Mouse (Mus musculus): ENCODE measurements at regions not wholly inside any gene's neighbourhood (a gene's known extent, or its start where the extent isn't known, plus 50 kb on each side); places are given as distances from the start of the nearest gene placed in this dataset.
A peak's percentile ranks its signal among the peaks of the same experiment; 100 is the strongest.

GRCm38 (mm10) chr13:60507611-60508010 lies 94.1 kb upstream of the Dapk1 start:
- peak overlapping the region; percentile 67 for H3K27ac ChIP-seq
- no peak overlapping the region for H3K4me3 ChIP-seq
- no peak for TF ChIP-seq CTCF (IDR thresholded peaks at IDR 0.05)
- intact Hi-C loops (cut with DNase I), result no loop called here
- DNase-seq, result no peak

DNA sequence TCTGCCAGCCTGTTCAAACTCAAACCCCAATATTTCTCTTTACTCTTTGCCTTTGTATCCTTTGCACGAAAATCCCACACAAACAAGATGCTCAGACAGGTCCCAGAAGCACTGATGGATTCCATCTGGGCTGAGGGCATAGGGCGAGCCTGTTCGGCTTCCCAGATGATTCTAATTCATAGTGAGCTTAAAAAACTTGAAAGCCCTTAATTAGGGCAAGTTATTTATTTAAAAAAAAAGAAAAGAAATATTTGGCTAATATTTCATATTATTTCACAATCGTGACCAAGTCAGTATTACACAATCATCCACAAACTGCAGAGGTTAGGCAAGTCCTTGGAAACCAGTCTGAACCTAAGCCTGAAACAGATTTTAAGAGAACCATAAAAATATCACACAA lies 93.7 kb upstream of the Dapk1 start:
- no peak for TF ChIP-seq CTCF (IDR thresholded peaks at IDR 0.05)
- Histone ChIP-seq H3K27ac (peak overlapping the region; percentile 78), H3K4me3 (peak overlapping the region; percentile 30)
- DNase-seq, result peak; percentile 57
- intact Hi-C loops (cut with DNase I), result no loop called here

- DNase-seq, result no peak
- Histone ChIP-seq H3K4me3 (peak overlapping the region; percentile 30), H3K27ac (peak overlapping the region; percentile 78)
- intact Hi-C loops (cut with DNase I), result no loop called here
- no peak for TF ChIP-seq CTCF (IDR thresholded peaks at IDR 0.05)
Observed at GRCm38 (mm10) chr13:60508856-60509255, 92.9 kb upstream of the Dapk1 start.

DNA sequence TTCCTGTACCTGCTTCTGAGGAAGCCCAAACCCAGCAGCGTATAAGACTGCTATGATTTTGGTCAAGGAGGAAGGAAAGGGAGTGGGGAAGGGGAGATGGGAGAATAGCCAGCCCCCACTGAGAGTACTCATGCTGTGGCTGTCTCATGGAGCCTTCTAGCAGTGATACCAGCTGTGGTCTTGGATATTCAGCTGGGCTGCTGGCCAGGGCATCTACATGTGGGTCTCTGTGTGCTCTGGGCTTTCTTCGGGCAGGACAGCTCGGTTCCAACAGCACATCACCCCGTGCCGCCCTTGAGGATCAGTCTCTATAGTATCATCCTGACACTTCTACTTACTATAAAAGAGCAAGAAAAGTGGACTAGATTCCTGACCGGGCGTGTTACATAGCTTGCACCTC lies 90.6 kb upstream of the Dapk1 start:
- TF ChIP-seq CTCF (IDR thresholded peaks at IDR 0.05), result no peak
- DNase-seq, result no peak
- Histone ChIP-seq H3K27ac (no peak overlapping the region), H3K4me3 (no peak overlapping the region)
- intact Hi-C loops (cut with DNase I), result no loop called here

GRCm38 (mm10) chr13:60511628-60512027 lies 90.1 kb upstream of the Dapk1 start:
- Histone ChIP-seq H3K4me3 (no peak overlapping the region), H3K27ac (no peak overlapping the region)
- DNase-seq, result no peak
- intact Hi-C loops (cut with DNase I), result no loop called here
- TF ChIP-seq CTCF (IDR thresholded peaks at IDR 0.05), result no peak

DNA sequence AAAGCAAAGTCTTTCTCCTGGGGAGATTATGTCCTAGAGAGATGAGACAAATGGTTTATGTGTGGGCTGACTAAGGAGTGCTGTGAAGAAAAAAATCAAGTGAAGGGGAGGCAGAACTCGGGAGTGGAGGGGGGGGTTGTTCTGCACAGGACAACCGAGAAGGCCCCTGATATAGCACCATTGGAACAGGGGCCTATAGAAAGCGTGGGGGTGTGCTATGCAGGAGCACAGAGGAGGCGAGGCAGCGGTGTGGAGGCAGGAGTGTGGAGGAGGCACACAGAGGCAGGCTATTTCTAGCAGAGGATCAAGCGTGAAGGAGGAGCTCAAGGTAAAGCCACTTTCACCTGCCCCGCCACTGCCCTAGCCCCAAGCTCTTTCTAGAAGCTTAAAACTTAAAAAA lies 88.0 kb upstream of the Dapk1 start:
- intact Hi-C loops (cut with DNase I), result no loop called here
- TF ChIP-seq CTCF (IDR thresholded peaks at IDR 0.05), result no peak
- DNase-seq, result no peak
- Histone ChIP-seq H3K4me3 (no peak overlapping the region), H3K27ac (no peak overlapping the region)

DNA sequence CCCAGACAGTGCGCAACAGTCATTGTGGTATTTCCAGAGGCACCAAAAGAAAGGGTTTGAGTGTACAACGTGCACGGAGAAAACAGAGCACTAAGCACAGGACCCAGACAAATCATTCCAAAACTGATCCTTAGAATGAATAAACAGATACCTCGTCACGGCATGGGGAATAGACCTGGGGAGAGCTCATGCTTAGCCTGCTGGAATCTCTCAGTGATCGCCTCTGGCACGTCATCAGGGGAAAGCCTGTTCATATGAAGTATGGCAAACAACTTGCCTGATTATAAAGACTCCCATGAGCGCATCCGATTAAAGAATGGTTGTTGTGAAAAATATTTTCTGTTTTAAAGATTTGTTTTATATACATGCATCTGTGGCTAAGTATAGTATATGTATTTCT lies 86.9 kb upstream of the Dapk1 start:
- no peak overlapping the region for H3K4me3 ChIP-seq
- no peak for TF ChIP-seq CTCF (IDR thresholded peaks at IDR 0.05)
- intact Hi-C loops (cut with DNase I), result no loop called here
- no peak for DNase-seq
- no peak overlapping the region for H3K27ac ChIP-seq

- intact Hi-C loops (cut with DNase I), result no loop called here
- H3K27ac ChIP-seq, result no peak overlapping the region
- DNase-seq, result no peak
- no peak for TF ChIP-seq CTCF (IDR thresholded peaks at IDR 0.05)
- H3K4me3 ChIP-seq, result no peak overlapping the region
Observed at GRCm38 (mm10) chr13:60518010-60518409, 83.7 kb upstream of the Dapk1 start.

GRCm38 (mm10) chr13:60519708-60520107 lies 82.0 kb upstream of the Dapk1 start:
- Histone ChIP-seq H3K4me3 (no peak overlapping the region), H3K27ac (no peak overlapping the region)
- TF ChIP-seq CTCF (IDR thresholded peaks at IDR 0.05), result no peak
- intact Hi-C loops (cut with DNase I), result no loop called here
- no peak for DNase-seq

DNA sequence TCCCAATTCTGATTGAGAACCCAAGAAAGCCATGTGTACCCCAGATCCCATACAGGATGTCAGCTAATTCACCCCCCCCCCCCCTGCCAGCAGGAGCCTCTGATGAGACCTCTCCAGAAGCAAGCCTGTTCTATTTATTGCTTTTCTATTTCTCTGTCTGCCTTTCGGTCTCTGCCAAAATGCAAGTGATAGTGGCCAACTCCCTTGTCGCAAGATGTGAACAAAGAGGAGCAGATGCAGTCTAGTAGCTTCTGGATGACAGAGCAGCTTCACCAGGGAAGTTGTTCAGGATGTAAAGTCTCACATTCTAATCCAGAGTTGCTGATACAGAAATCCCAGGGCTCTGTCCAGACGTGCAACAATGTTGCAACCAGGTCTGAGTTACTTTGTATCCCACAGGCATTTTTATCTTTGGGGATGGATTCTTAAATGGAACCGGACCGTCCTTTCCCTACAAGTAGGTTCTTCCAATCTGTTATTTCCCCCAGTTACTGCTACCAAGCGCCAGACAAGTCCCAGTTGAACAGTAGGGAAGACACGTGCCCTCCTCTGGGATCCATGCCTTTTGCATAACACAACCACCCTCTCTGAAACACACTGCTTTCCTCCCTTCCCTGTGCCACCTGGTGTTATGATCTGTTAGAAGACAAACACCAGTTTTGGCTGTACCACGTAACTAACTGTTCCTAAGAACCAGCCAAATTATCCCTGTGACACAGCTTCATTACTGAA lies 78.9 kb upstream of the Dapk1 start:
- DNase-seq, result peak; percentile 39
- no peak overlapping the region for H3K4me3 ChIP-seq
- TF ChIP-seq CTCF (IDR thresholded peaks at IDR 0.05), result no peak
- H3K27ac ChIP-seq, result no peak overlapping the region
- intact Hi-C loops (cut with DNase I), result no loop called here

- no peak overlapping the region for H3K4me3 ChIP-seq
- DNase-seq, result no peak
- no peak overlapping the region for H3K27ac ChIP-seq
- intact Hi-C loops (cut with DNase I), result no loop called here
- TF ChIP-seq CTCF (IDR thresholded peaks at IDR 0.05), result no peak
Observed at GRCm38 (mm10) chr13:60527806-60528205, 73.9 kb upstream of the Dapk1 start.

- H3K27ac ChIP-seq, result no peak overlapping the region
- no peak for DNase-seq
- no peak overlapping the region for H3K4me3 ChIP-seq
- TF ChIP-seq CTCF (IDR thresholded peaks at IDR 0.05), result no peak
- intact Hi-C loops (cut with DNase I), result no loop called here
Observed at GRCm38 (mm10) chr13:60528819-60529218, 72.9 kb upstream of the Dapk1 start.

DNA sequence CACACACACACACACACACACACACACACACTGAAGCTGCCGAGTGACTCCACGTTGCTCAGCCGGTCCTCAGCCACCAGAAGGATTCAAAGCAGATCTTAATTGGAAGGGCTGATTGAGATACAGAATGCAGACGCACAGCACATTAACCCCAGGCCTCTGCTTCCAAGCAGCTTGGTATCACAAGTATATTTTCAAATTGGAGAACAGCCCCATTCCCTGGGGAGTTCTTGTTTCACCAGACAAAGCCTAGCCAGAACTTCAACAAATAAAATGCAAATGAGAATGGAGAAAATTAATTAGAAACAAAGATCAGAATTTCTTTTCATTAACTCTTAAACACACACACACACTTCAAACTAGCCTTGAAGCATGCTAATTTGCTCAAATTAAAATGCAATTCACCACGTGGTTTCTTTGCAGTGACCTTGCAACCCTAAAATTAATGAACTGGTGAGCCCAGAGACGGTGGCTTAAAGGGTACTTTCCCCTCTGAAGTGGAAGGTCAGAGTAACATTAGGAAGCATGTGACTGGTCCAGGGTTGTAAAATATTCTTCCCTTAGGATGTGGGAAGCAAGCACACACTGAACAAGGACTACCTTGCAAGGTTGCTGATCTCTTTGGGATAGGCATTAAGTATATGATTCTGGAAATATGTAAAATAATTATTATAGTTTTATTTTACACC lies 72.2 kb upstream of the Dapk1 start:
- TF ChIP-seq CTCF (IDR thresholded peaks at IDR 0.05), result no peak
- Histone ChIP-seq H3K4me3 (no peak overlapping the region), H3K27ac (no peak overlapping the region)
- intact Hi-C loops (cut with DNase I), result no loop called here
- no peak for DNase-seq
